Mouse (Mus musculus) testis, adult 2 months (tissue): ENCODE measurements around the gene Tgfbr3. TPM values are rescaled to one million over a fixed set of nuclear protein-coding genes. Genes with fewer than 3 reads are reported as not detected.

Experiments used
- H3K27ac ChIP-seq: fragments of 200-500 bp; 2 replicates; pipeline ENCODE4 v1.5.1; 2012; ENCODE audit warnings: low read depth, low read length; ENCODE audit not compliant: control insufficient read depth, insufficient read depth
- H3K27me3 ChIP-seq: fragments of 200-500 bp; 2 replicates; pipeline ENCODE4 v1.6.1; 2012; ENCODE audit warnings: mild to moderate bottlenecking, low read length, moderate library complexity; ENCODE audit not compliant: control insufficient read depth, insufficient read depth
- H3K36me3 ChIP-seq: fragments of 200-500 bp; 2 replicates; pipeline ENCODE4 v1.6.1; 2012; ENCODE audit warnings: mild to moderate bottlenecking, low read length; ENCODE audit not compliant: control insufficient read depth, insufficient read depth
- H3K4me1 ChIP-seq: fragments of 200-500 bp; 2 replicates; pipeline ENCODE4 v1.6.1; 2012; ENCODE audit warnings: low read length; ENCODE audit not compliant: control insufficient read depth, insufficient read depth
- H3K4me3 ChIP-seq: fragments of 200-500 bp; 2 replicates; pipeline ENCODE4 v1.5.1; 2012; ENCODE audit warnings: low read depth, mild to moderate bottlenecking, low read length, moderate library complexity, mixed read lengths; ENCODE audit not compliant: control insufficient read depth
- CTCF ChIP-seq: fragments of 200-500 bp; IDR thresholded peaks from 2 replicates; pipeline ENCODE4 v1.5.1; 2012; ENCODE audit warnings: low read depth, mild to moderate bottlenecking, inconsistent platforms, low read length, moderate library complexity; ENCODE audit not compliant: control insufficient read depth, insufficient read depth, insufficient replicate concordance
- POLR2A ChIP-seq: fragments of 200-500 bp; IDR thresholded peaks from 2 replicates; pipeline ENCODE4 v1.6.1; 2012; ENCODE audit warnings: low read depth, mild to moderate bottlenecking, inconsistent platforms, low read length, moderate library complexity; ENCODE audit not compliant: control insufficient read depth
- polyA plus RNA-seq: library from polyadenylated mRNA; depleted of rRNA; stranded (reverse); fragments of >200 nt; gene quantifications from 2 replicates; pipeline ENCODE4 v1.2.3, GENCODE M21; 2012

Tgfbr3 gene
- polyA plus RNA-seq, 1 experiment = 8.4 TPM

DNA sequence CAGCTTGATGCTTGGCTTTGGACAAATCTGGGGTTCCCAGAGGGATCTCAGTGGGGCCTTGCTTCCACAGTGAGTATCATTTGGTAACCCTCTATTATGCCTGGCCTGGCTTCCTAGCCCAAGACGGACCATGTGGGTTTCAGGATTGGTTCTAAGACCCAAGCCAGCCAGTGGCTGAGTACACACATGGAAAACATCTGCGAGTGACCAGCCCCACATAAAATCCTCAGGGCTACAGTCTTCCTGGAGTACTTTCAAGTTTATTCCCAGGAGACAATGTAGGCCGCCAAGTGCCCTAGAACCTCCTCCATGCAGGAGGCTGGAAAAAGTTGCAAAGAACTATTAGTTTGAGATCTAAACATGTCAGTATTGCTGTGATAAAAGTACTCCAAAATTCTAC lies 172.6 kb downstream of the Tgfbr3 start:
- TF ChIP-seq CTCF (no peak), POLR2A (no peak)
- Histone ChIP-seq H3K4me1 (peaks cover 3% of the 10 kb centered on the region; the same call in 1 of the 2 replicates), H3K4me3 (no peak overlapping the region), H3K27ac (no peak overlapping the region), H3K27me3 (no peaks in the 10 kb centered on the region), H3K36me3 (no peaks in the 10 kb centered on the region)

DNA sequence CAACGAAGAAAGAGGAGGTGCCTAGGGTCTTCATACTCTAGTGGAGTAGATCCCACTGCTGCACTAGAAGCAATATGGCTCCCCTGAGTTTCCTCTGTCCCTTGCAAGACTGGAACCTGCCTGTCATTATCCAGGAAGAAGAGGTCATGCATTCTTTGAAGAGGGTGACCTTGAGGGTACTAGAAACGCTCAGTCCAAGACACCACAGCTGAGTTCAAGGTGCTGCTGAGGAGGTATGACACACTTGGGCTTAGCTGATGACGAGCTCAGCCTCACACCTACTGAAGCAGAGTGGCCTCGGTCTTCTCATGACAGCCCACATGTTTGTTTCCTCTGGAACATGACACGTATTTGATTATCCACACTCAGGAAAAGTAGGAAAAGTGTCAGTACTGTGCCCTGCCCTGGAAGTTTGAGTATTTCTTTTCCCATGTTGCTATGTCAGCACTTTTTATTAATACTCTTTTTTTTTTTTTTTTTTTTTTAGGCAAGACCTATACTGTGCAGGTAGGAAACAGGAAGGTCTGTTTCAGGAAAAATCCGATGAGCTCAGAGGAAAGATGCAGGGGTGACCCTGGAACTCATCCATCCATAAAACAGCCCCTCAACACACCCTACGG lies 176.7 kb downstream of the Tgfbr3 start:
- Histone ChIP-seq H3K4me1 (no peaks in the 10 kb centered on the region), H3K27me3 (no peaks in the 10 kb centered on the region), H3K27ac (no peak overlapping the region), H3K36me3 (no peaks in the 10 kb centered on the region), H3K4me3 (no peak overlapping the region)
- TF ChIP-seq POLR2A (no peak), CTCF (no peak)

DNA sequence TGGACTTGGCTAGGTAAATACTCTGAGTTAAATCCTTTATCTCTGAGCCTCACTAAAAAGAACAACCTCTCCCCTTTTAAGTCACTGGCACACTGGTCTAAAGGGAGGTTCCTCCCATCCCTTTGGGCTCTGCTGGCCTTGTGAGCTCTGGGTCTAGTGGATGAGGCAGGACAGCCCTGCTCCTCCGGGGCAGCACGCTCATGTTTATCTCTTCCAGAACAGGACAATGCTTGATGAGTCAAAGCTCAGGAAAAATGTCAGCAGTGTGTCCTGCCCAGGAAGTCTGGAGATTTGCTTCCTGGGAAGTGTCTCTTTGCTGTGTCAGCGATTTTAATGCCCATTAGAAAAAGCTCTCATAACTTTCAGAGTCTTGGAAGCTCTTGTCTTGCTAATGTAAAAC lies 177.6 kb downstream of the Tgfbr3 start:
- Histone ChIP-seq H3K27me3 (no peaks in the 10 kb centered on the region), H3K36me3 (no peaks in the 10 kb centered on the region), H3K27ac (no peak overlapping the region), H3K4me1 (no peaks in the 10 kb centered on the region), H3K4me3 (no peak overlapping the region)
- TF ChIP-seq POLR2A (no peak), CTCF (no peak)

DNA sequence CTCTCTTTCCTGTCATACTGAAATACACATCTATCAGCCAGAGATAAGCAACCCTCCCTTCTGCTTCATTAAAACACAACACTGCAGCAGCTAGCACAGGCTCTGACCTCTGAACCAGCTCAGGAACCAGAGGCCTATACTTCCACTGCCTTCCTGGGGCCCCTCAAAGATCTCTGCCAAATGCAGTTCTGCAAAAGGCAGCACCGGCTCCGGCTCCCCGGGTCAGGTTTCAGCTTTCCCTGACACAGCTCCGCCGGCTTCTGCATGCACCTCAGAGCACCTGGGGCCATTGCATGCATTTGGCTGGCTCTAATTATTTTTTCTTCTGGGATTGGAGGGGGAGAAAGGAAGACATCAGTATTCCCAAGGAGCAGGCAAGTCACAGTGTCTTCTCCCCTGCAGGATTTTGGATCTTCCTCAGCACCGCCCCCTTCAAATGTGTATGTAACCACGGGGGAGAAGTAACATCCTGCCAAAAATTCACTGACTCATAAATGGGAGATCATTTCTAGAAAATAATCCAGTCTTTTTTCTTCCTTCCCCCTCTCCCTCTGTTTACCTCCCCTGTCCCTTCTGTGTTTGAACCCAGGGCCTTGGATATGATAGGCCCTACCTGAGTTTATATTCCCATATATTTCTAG lies 178.4 kb downstream of the Tgfbr3 start:
- Histone ChIP-seq H3K27ac (no peak overlapping the region), H3K4me1 (no peaks in the 10 kb centered on the region), H3K36me3 (no peaks in the 10 kb centered on the region), H3K4me3 (no peak overlapping the region), H3K27me3 (no peaks in the 10 kb centered on the region)
- TF ChIP-seq CTCF = no peak
- no peak for TF ChIP-seq POLR2A

DNA sequence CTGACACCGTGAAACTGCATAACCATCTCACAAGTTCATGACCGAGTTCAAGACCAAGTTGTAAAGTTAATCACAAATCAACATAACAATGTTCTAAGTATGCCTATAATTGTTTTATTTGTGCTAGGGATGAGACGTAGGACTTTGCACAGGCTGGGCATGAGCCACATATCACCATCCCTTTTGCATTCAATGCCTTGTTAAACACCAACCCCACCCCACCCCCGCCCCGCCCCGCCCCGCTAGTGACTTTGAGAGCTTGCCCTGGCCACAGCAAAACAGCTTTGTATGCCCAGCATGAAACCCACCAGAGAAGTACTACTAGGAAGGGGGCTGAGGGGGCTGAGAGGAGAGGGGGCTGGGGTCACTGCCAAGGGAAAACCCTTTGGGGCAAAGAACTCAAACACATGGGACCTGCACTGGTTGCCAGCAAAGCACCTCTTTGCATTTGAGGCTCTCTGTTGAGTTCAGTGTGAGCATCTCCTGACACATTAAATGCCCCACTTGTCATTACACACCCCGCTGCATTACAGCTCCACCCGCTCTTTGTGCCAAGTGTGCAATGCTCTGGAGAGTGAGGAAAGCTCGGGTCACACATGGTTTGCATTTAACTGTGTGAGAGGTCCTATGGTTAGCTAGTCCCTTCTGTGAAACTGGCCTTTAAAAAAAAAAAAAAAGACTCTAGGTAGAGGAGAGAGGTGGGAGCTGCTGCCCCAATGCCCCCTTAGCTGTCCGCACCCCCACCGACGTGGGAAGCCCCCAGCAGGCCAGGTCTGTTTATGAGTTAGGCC lies 179.1 kb downstream of the Tgfbr3 start:
- TF ChIP-seq CTCF (no peak), POLR2A (no peak)
- Histone ChIP-seq H3K36me3 (no peaks in the 10 kb centered on the region), H3K27ac (no peak overlapping the region), H3K27me3 (no peaks in the 10 kb centered on the region), H3K4me3 (no peak overlapping the region), H3K4me1 (no peaks in the 10 kb centered on the region)

DNA sequence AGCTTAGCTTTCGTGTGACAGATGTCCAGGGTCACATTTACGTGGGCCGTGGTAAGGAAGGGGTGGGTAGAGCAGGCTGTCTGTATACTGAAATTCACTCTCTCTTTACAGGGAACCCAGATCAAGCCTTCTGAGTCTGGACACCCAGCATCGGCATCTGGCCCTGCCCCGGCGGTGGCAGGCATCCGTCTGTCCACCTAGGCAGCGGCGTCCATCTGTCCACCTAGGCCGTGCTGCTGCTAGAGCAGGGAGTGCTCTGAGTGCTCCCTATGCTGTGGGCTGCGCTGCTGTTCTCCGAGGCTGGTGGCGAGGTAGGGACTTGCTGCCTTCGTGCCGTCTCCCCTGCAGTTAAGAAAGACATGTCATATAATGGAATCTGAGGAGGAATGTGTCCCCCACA lies 180.0 kb downstream of the Tgfbr3 start:
- Histone ChIP-seq H3K4me3 (no peak overlapping the region), H3K27me3 (no peaks in the 10 kb centered on the region), H3K36me3 (no peaks in the 10 kb centered on the region), H3K4me1 (peaks cover 2% of the 10 kb centered on the region), H3K27ac (no peak overlapping the region)
- TF ChIP-seq CTCF (no peak), POLR2A (no peak)

DNA sequence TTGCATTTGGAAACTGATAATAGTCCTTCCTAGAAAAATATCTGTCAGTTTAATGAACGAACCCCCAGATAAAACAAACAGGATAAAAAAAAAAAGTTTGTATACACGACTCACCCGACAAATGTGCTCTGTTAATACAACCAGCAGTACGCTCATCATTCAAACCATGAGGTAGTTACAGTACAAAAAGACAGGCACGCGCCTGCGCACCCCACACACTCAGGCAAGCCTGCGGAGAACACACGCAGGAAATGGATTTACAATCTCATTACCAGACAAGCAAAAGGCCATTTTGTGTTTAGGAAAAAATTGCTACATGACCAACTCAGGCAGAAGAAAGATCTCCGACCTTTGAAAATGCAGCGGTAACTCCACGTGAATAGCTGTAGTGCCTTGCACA lies 182.6 kb downstream of the Tgfbr3 start:
- no peak for TF ChIP-seq CTCF
- TF ChIP-seq POLR2A = no peak

More for the DNA sequence above, 182.6 kb downstream of the Tgfbr3 start:
- peaks cover 2% of the 10 kb centered on the region for H3K4me1 ChIP-seq
- no peak overlapping the region for H3K27ac ChIP-seq
- H3K4me3 ChIP-seq = no peak overlapping the region
- no peaks in the 10 kb centered on the region for H3K27me3 ChIP-seq
- H3K36me3 ChIP-seq = no peaks in the 10 kb centered on the region
